Mouse (Mus musculus): Measurements from ENCODE around the gene Nhs. TPM values are rescaled to one million over a fixed set of nuclear protein-coding genes. Genes with fewer than 3 reads are reported as not detected.
A peak's percentile ranks its signal among the peaks of the same experiment; 100 is the strongest.

Gene Nhs
- polyA plus RNA-seq, 1 experiment from 2014 or later: 3.6 TPM

- Histone ChIP-seq H3K27ac (no peak overlapping the region), H3K4me1 (no peaks in the 10 kb centered on the region), H3K4me3 (no peak overlapping the region), H3K9me3 (replicated peaks) (no peaks in the 10 kb centered on the region), H3K4me2 (replicated peaks) (no peak overlapping the region), H3K27me3 (peaks cover 32% of the 10 kb centered on the region), H3K36me3 (no peaks in the 10 kb centered on the region), H3K9ac (no peak overlapping the region)
- no peak for ATAC-seq (ENCODE audit: low FRiP score)
- 71% methylated on average over 2 of the region's 2 CpGs for WGBS
Measured at GRCm38 (mm10) chrX:162063164-162063563, 96.4 kb downstream of the Nhs start.

GRCm38 (mm10) chrX:162055635-162056034 is 103.9 kb downstream of the Nhs start:
- Histone ChIP-seq H3K27ac (no peak overlapping the region), H3K9me3 (replicated peaks) (no peaks in the 10 kb centered on the region), H3K27me3 (peaks cover 49% of the 10 kb centered on the region), H3K4me1 (no peaks in the 10 kb centered on the region), H3K36me3 (no peaks in the 10 kb centered on the region), H3K4me3 (no peak overlapping the region), H3K9ac (no peak overlapping the region), H3K4me2 (replicated peaks) (no peak overlapping the region)
- no peak for ATAC-seq (ENCODE audit: low FRiP score)
- WGBS: 77% methylated on average over 2 of the region's 2 CpGs

GRCm38 (mm10) chrX:162053566-162053965 is 106.0 kb downstream of the Nhs start:
- ATAC-seq (ENCODE audit: low FRiP score): no peak
- Histone ChIP-seq H3K9ac (no peak overlapping the region), H3K27ac (no peak overlapping the region), H3K27me3 (peaks cover 45% of the 10 kb centered on the region), H3K9me3 (replicated peaks) (no peaks in the 10 kb centered on the region), H3K4me2 (replicated peaks) (no peak overlapping the region), H3K4me1 (no peaks in the 10 kb centered on the region), H3K36me3 (no peaks in the 10 kb centered on the region), H3K4me3 (no peak overlapping the region)
- 69% methylated on average over 5 of the region's 5 CpGs for WGBS

GRCm38 (mm10) chrX:162052534-162052933 is 107.0 kb downstream of the Nhs start:
- H3K27me3 ChIP-seq: peaks cover 41% of the 10 kb centered on the region
- no peak overlapping the region for H3K27ac ChIP-seq
- 88% methylated on average over 1 of the region's 1 CpGs for WGBS
- H3K4me1 ChIP-seq: no peaks in the 10 kb centered on the region
- ATAC-seq (ENCODE audit: low FRiP score): no peak
- no peak overlapping the region for H3K9ac ChIP-seq
- H3K9me3 ChIP-seq (replicated peaks): no peaks in the 10 kb centered on the region
- no peaks in the 10 kb centered on the region for H3K36me3 ChIP-seq
- H3K4me2 ChIP-seq (replicated peaks): no peak overlapping the region
- no peak overlapping the region for H3K4me3 ChIP-seq

GRCm38 (mm10) chrX:162049616-162050015 is 109.9 kb downstream of the Nhs start:
- no peaks in the 10 kb centered on the region for H3K36me3 ChIP-seq
- H3K27ac ChIP-seq: no peak overlapping the region
- H3K9me3 ChIP-seq (replicated peaks): no peaks in the 10 kb centered on the region
- H3K9ac ChIP-seq: no peak overlapping the region
- H3K27me3 ChIP-seq: peaks cover 40% of the 10 kb centered on the region
- H3K4me3 ChIP-seq: no peak overlapping the region
- H3K4me2 ChIP-seq (replicated peaks): no peak overlapping the region
- no peak for ATAC-seq (ENCODE audit: low FRiP score)
- 86% methylated on average over 2 of the region's 2 CpGs for WGBS
- no peaks in the 10 kb centered on the region for H3K4me1 ChIP-seq

GRCm38 (mm10) chrX:162045527-162045926 is 114.0 kb downstream of the Nhs start:
- no peak overlapping the region for H3K4me2 ChIP-seq (replicated peaks)
- no peak overlapping the region for H3K9ac ChIP-seq
- no peaks in the 10 kb centered on the region for H3K4me1 ChIP-seq
- peaks cover 24% of the 10 kb centered on the region for H3K27me3 ChIP-seq
- no peaks in the 10 kb centered on the region for H3K36me3 ChIP-seq
- H3K9me3 ChIP-seq (replicated peaks): no peaks in the 10 kb centered on the region
- H3K27ac ChIP-seq: no peak overlapping the region
- 86% methylated on average over 2 of the region's 2 CpGs for WGBS
- H3K4me3 ChIP-seq: no peak overlapping the region
- no peak for ATAC-seq (ENCODE audit: low FRiP score)

GRCm38 (mm10) chrX:162044109-162044508 is 115.4 kb downstream of the Nhs start:
- Histone ChIP-seq H3K4me1 (no peaks in the 10 kb centered on the region), H3K27me3 (peaks cover 24% of the 10 kb centered on the region), H3K9me3 (replicated peaks) (no peaks in the 10 kb centered on the region), H3K9ac (no peak overlapping the region), H3K4me3 (no peak overlapping the region), H3K36me3 (no peaks in the 10 kb centered on the region), H3K4me2 (replicated peaks) (no peak overlapping the region), H3K27ac (no peak overlapping the region)
- no peak for ATAC-seq (ENCODE audit: low FRiP score)

- Histone ChIP-seq H3K4me1 (peaks cover 6% of the 10 kb centered on the region; the same call in 1 of the 2 replicates), H3K27me3 (peaks cover 48% of the 10 kb centered on the region), H3K9me3 (replicated peaks) (no peaks in the 10 kb centered on the region), H3K4me3 (no peak overlapping the region), H3K9ac (no peak overlapping the region), H3K4me2 (replicated peaks) (peak overlapping the region; percentile 29), H3K27ac (no peak overlapping the region), H3K36me3 (no peaks in the 10 kb centered on the region)
- 40% methylated on average over 13 of the region's 13 CpGs for WGBS
- no peak for ATAC-seq (ENCODE audit: low FRiP score)
Measured at GRCm38 (mm10) chrX:162025210-162025953, 134.1 kb downstream of the Nhs start.

GRCm38 (mm10) chrX:162021724-162022123 is 137.8 kb downstream of the Nhs start:
- Histone ChIP-seq H3K4me3 (no peak overlapping the region), H3K4me1 (peaks cover 6% of the 10 kb centered on the region; the same call in 1 of the 2 replicates), H3K9ac (no peak overlapping the region), H3K36me3 (no peaks in the 10 kb centered on the region), H3K27me3 (peaks cover 59% of the 10 kb centered on the region), H3K27ac (no peak overlapping the region), H3K9me3 (replicated peaks) (no peaks in the 10 kb centered on the region), H3K4me2 (replicated peaks) (no peak overlapping the region)
- no peak for ATAC-seq (ENCODE audit: low FRiP score)
- WGBS: 78% methylated on average over 3 of the region's 3 CpGs

- WGBS: 91% methylated on average over 3 of the region's 3 CpGs
- no peaks in the 10 kb centered on the region for H3K4me1 ChIP-seq
- peaks cover 65% of the 10 kb centered on the region for H3K27me3 ChIP-seq
- H3K36me3 ChIP-seq: no peaks in the 10 kb centered on the region
- no peak overlapping the region for H3K4me2 ChIP-seq (replicated peaks)
- no peak overlapping the region for H3K4me3 ChIP-seq
- H3K27ac ChIP-seq: no peak overlapping the region
- no peak overlapping the region for H3K9ac ChIP-seq
- no peaks in the 10 kb centered on the region for H3K9me3 ChIP-seq (replicated peaks)
- no peak for ATAC-seq (ENCODE audit: low FRiP score)
Measured at GRCm38 (mm10) chrX:162020039-162020566, 139.4 kb downstream of the Nhs start.

- H3K27ac ChIP-seq: no peak overlapping the region
- peaks cover 64% of the 10 kb centered on the region for H3K27me3 ChIP-seq
- H3K4me1 ChIP-seq: no peaks in the 10 kb centered on the region
- no peak overlapping the region for H3K9ac ChIP-seq
- no peaks in the 10 kb centered on the region for H3K36me3 ChIP-seq
- no peak for ATAC-seq (ENCODE audit: low FRiP score)
- WGBS: 51% methylated on average over 9 of the region's 9 CpGs
- H3K4me2 ChIP-seq (replicated peaks): 0 out of 2 replicates have a peak overlapping the region, but pooled peaks have one; percentile 8
- no peaks in the 10 kb centered on the region for H3K9me3 ChIP-seq (replicated peaks)
- no peak overlapping the region for H3K4me3 ChIP-seq
Measured at GRCm38 (mm10) chrX:162017471-162017870, 142.1 kb downstream of the Nhs start.

- Histone ChIP-seq H3K36me3 (no peaks in the 10 kb centered on the region), H3K9me3 (replicated peaks) (no peaks in the 10 kb centered on the region), H3K4me2 (replicated peaks) (no peak overlapping the region), H3K27ac (no peak overlapping the region), H3K27me3 (peaks cover 61% of the 10 kb centered on the region), H3K4me1 (0 out of 2 replicates have a peak, but pooled peaks cover 2% of the 10 kb centered on the region), H3K4me3 (no peak overlapping the region), H3K9ac (no peak overlapping the region)
- ATAC-seq (ENCODE audit: low FRiP score): no peak
- WGBS: 86% methylated on average over 4 of the region's 4 CpGs
Measured at GRCm38 (mm10) chrX:162012570-162012969, 147.0 kb downstream of the Nhs start.

- Histone ChIP-seq H3K36me3 (no peaks in the 10 kb centered on the region), H3K4me3 (no peak overlapping the region), H3K4me2 (replicated peaks) (no peak overlapping the region), H3K27ac (no peak overlapping the region; the same call in 1 of the 2 replicates), H3K9me3 (replicated peaks) (no peaks in the 10 kb centered on the region), H3K27me3 (peaks cover 53% of the 10 kb centered on the region), H3K4me1 (0 out of 2 replicates have a peak, but pooled peaks cover 2% of the 10 kb centered on the region), H3K9ac (no peak overlapping the region)
- ATAC-seq (ENCODE audit: low FRiP score): peak; percentile 81
- WGBS: 20% methylated on average over 3 of the region's 3 CpGs
Measured at GRCm38 (mm10) chrX:162009876-162010275, 149.7 kb downstream of the Nhs start.
